Mouse (Mus musculus) right cerebral cortex, adult 2 months (tissue): ENCODE data around the gene 2900026A02Rik.
A peak's percentile ranks its signal among the peaks of the same experiment; 100 is the strongest.

Experiments used
- DNase-seq, 2 experiments: peaks; one replicate each; pipeline ENCODE4 v3.0.0; 2021 to 2022; ENCODE audit warnings: low spot score in 2 of 2

2900026A02Rik gene

DNA sequence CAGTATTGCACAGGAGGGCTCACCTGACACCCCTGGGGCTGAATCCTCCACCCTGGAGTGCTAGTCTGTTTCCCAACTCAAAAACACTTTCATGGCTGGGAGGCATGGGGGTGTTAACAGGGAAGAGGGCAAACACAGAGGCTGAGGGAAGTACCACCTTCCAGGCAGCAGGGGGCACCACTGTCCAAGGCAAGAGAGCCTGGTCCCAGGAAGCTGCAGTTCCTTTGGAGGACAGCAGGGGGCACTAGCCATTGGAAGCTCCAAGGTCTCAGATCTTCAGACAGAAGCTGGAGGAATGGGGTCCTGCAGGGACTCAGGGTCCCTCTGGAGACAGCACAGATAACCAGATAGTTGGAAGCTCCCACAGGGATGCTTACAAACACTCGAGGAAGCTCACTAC, 121.5 kb downstream of the 2900026A02Rik start:
- DNase-seq = peak; percentile 93 to 97

DNA sequence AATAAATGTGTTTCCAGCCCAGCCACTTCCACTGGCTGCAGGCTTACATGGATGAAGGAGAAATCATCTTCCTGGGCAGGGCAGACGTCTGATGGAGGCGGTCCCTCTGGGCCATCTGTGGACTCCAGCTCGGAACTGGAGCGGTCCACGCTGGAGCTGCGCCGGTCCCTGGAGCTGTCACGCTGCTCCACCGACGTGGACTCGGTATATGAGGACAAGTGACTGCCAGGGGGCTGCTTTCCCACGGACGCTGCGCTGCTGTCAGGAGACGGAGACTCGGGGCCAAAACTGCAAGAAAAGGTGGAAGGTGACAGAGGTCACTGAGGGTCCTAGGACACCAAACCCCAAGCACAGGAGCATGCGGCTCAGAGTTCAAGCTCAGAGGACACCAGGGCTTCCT, 123.5 kb downstream of the 2900026A02Rik start:
- DNase-seq = no peak

DNA sequence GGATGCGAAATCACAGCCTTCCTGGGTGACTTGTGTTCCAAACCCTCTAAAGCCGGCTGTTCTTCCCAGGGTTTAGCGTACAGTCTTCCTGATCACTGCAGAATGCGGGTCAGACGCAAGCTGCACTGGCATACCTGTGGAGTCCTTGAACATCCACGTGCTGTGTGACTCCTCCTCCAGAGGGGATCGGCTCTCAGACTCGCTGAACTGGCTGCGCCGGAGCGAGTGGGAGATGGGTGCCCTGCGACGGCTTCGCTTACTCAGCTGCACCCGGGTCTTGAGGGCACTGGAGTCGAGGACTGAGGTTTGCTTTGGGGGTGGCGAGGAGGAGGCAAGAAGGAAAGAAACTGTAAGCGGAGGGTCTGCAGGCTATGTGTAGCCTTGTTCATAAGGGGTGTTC, 125.6 kb downstream of the 2900026A02Rik start:
- no peak for DNase-seq

DNA sequence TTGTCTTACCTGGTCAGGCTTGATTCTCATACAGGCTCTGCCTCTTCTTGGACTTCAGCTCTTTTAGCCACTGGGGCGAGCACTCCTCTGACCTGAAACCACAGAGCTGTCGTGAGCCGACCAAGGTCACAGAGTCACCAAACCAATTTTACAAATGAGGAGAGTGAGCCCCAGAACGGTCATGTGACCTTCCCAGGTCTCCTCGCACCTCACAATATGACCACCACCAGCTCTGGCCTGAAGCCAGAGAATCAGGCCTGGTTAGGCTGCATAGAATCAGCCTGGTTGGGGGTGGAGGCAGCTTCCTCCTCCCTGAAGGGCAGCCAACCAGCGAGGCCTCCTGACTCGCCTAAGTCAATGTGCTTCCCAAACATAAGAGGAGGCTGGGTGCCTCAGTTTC, 128.6 kb downstream of the 2900026A02Rik start:
- DNase-seq = no peak

DNA sequence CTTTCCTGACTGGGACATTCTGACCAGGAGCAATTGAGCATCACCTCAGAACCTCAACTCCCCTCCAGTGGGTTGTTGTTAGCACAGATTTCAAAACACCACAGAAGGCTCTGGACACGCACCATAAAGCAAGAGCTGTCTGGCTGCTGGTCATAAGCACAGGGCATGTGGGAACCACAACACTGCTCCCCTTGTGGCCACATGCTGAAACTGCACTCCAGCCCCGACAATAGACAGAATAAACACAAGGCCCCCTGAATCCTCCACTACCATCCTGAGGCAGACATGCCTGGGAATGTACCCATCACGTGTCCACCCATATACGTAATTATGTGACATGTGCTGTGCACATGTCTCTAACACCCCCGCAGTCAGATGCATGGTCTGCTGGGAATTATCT, 129.9 kb downstream of the 2900026A02Rik start:
- DNase-seq = peak in 1 of 2 experiments; percentile 54

DNA sequence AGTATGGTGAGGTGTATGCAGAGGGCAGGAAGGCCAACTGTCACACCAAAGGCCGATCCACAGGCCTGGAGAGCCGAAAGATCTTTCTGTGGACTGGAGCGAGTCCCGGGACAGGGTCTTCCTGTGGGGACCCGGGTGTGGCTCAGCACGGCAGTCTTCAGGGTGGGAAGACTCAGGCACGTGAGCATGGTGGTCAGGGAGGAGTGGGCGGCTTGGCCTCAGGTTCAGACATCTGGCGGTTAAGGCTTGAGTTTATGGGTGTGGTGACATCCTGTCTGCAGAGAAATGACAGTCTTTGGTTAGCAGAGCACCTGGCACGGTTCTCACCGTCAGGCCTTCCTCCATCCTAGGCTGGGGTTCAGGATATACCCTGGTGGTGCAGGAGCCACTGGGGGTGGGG, 130.3 kb downstream of the 2900026A02Rik start:
- DNase-seq = no peak

DNA sequence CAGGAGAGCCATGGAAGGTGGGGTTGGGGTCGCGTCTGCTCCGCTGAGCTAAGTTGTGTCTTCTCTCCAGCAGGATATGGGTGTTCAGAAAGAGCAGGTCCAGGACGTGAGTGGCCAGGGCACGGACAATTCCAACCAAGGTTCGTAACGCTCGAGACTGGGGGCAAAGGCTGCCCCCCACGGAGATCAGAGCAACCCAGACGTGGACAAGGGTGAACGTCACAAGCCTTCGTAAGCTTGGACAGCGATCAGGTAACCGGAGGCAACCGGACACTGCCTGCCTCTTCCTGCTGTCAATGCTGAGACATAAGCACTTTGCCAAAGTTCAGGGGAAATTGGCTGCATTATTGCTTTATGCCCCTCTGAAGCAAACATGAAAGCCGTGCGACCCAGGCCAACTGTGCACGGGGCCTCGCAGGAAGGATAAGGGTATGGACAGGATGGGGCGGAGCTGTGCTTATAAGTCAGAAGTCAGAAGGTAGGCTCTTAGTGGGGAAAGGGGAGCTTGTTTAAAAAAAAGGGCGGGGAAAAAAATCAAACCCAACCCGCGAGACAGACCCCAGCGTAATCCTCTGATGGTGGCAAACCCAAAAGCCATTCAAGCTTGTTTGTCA, 130.9 kb downstream of the 2900026A02Rik start:
- DNase-seq = no peak

DNA sequence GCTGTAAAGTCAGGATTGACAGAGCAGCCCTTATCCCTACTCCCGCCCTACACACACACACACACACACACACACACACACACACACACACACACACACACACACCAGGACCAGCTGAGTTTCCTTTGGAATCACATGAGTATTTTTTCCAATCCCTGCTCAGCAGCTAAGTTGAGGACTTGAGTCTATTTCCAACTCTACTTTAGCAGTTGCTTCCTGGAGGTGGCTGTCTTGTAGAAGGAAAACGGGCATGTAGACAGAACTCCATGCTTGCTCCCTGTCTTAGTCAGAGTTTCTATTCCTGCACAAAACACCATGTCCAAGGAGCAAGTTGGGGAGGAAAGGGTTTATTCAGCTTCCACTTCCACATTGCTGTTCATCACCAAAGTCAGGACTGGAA, 133.6 kb downstream of the 2900026A02Rik start:
- no peak for DNase-seq

DNA sequence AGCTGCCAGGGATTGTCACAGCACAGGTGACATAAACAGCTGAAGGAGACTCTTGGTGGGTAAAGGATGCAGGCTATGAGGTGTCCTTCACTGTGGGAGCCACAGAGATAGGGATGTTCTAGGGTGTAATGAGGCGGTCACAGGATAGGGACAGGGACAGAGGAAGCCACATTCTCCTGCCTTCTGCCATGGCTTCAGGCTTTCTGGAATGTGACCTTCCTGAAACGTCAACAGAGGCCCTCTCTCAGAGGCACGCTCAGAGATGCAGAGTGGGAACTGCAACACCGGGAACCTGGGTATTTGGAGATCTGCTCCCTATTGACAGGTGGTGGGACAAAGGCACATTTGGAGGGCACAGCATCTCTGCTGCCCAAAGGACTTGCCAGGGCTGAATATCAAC, 134.0 kb downstream of the 2900026A02Rik start:
- no peak for DNase-seq

DNA sequence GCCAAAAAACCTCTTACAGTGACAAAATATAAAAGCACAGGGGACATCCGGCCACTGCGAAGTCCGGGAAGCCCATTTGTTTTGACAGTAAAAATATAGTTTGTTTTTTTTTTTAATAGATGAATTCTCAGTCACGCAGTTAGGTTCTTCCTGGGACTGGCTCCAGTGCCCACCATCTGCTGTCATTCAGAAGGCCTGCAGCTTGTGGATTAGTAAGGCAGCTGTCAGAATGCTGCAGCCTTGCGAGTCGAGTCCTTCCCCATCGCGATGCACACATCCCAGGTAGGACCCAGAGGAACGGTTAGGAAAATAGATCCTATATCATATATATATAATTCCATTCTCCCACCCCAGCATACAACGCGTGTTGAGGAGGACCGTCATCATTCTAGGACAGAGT, 134.6 kb downstream of the 2900026A02Rik start:
- DNase-seq = no peak

DNA sequence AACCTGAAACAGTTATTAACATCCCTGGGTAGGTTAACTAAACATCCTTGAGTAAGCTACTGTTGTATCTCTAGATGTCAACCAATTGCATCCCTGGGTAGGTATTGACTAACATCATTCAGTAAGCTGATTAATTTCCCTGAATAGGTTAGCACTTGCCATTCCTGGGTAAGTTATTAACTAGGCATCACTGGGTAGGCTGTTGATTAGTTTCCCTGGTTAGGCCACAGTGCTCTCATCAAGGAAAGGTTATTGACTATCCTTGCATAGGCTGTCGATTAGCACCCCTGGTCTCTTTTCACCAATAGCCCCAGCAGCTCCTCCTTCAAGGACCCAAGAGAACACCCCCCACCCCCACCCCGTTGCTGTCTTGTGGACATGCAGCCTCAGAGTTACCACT, 135.1 kb downstream of the 2900026A02Rik start:
- no peak for DNase-seq

DNA sequence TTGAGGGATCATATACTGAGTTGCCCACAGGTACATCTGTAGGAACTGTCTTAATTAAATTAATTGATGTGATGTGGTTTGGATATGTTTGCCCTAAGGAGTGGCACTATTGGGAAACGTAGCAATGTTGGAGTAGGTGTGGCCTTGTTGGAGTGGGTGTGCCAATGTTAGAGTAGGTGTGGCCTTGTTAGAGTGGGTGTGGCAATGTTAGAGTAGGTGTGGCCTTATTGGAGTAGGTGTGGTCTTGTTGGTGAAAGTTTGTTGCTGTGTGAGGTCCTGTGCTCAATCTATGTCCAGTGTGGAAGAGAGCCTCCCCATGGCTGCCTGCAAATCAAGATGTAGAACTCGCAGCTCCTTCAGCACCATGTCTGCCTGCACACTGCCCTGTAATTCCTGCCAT, 136.7 kb downstream of the 2900026A02Rik start:
- DNase-seq = no peak

DNA sequence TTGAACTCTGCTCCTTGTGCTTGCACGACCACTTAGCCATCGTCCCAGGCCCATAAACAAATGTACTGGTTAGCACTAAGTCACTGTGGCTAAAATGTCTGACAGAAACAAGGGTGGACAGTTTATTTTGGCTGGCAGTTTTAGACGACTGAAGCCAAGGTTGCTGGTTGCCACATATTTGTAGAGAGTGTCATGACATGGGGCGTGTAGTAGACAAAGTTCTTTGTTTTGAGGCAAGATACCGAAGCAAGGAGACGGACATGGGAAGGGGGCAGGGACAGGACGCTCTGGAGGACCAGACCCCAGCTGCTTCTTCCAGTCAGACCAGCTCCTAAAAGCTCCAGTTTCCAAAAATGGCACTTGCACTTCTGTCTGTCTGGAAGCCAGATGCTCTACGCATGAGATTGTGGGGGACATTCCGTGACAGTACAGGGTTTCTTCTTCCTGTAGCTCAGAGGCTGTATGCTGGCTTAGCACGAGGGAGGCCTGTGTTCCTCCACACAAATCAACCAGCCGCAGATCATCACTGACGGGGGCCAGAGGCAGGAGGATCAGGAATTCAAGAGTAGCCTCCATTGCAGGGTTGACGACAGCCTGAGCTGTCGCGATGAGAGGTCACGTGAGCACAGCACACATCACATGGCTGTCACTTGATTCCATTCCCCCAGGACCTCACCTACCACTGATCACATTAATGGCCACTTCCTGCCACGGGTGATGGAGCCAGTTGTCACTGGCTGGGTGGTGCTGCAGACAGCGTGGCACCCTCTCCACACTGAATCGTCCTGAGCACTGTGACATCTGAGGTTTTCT, 138.5 kb downstream of the 2900026A02Rik start:
- no peak for DNase-seq

DNA sequence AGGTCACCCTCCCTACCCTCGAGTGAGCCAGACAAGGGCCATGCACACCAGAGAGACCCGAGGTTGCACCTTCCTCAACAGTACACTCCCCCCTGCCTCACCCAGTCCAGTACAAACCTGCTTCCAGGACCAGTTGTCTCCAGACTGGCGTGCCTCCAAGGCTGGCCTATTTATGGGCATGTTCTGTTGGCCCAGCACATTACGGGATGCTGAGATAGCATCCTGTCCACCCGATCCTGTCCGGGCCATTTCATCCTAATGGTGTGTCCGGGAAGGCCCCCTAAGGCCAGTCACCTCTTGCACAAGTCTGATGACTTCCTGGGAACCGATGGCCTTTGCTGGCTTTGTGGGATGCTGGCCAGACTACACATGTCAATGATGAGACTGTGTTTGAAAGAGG, 139.6 kb downstream of the 2900026A02Rik start, which contains the start of gene Crybb3:
Crybb3 (minus strand) TSS at position 146 of the 400 bp plus-strand sequence.
- no peak for DNase-seq

DNA sequence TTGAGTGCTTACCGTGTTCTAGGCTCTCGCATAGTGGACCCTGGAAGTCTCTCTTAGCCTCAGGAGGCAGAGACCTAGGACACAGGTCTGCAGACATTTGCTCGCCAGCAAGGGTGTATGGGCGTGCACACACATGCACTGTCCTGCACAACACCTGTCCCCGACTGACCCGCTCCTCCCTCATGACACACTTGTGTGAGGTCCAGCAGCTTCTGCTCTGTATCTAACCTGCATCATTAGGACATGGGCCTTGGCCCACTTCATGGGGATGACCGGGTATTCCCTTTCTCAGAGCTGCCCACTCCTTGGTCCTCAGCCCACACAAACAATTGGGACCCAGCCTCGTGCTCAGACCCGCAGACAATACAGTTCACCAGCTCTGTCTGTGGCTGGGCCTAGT, 140.0 kb downstream of the 2900026A02Rik start:
- DNase-seq = no peak

DNA sequence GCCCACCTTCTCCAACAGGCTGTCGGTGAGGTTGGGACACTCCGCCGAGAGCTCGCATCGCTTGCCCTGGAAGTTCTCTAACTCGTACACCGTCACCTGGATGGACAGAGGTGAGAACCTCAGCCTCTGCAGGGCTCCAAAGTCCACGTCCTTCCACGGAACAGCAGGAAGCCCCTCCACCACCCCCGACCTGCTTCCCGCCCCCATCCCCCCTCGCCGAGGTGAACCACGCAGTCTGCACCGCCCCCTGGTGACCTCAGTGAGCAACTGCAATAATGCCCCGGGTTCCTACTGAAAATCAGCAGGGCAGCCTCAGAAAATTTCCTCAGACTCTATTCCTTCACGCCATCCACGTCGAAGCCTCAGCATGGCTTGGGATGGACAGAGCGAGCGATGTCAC, 141.3 kb downstream of the 2900026A02Rik start:
- DNase-seq = no peak

DNA sequence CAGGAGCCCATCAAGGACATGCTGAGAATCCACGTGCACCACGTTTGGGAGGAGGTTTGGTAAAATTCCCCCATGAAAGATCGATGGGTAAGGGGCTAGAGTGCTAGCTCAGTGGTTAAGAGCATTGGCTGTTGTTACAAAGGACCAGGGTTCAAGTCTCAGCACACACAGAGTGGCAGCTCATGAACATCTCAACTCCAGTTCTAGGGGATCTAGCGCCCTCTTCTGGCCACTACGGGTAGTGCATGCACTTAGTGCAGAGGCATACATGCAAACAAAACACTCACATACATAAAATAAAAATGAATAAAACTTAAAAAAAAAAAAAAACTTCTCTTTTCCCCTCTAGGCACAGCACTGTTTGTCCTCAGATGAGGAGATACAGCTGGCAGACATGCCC, 142.3 kb downstream of the 2900026A02Rik start:
- no peak for DNase-seq

DNA sequence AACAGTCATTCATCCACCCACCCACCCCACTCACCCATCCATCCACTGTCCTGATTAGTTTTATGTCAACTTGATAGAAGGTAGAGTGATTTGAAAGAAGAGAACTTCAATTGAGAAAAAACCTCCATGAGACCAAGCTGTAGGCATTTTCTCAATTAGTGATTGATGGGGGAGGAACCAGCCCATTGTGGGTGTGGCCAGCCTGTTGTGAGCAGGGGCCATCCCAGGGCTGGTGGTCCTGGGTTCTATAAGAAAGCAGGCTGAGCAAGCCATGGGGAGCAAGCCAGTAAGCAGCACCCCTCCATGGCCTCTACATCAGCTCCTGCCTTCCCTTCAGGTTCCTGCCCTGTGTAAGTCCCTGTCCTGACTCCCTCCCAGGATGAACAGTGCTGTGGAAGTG, 151.0 kb downstream of the 2900026A02Rik start, which contains the start of gene Crybb2:
Crybb2 (minus strand) TSS at position 101 of the 400 bp plus-strand sequence.
- no peak for DNase-seq

DNA sequence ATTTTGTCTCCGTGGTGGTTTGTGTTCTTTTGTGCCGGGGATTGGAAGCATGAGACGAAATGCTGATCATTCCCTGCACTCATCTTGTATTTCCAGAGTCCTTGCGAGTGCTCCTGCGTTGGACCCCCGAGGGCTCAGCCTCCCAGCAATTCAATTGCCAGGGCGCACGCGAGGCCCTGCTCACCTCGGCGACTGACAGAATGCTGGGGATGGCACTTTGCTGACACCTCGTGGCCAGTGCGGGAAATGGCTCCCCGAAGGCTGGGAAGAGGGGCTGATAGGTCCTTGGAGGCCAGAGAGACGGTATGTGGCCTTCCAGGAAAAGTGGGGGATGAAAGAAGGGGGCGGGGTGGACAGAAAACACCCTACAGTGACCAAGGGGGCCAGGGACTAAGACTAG, 166.7 kb downstream of the 2900026A02Rik start:
- DNase-seq = peak; percentile 81 to 92

DNA sequence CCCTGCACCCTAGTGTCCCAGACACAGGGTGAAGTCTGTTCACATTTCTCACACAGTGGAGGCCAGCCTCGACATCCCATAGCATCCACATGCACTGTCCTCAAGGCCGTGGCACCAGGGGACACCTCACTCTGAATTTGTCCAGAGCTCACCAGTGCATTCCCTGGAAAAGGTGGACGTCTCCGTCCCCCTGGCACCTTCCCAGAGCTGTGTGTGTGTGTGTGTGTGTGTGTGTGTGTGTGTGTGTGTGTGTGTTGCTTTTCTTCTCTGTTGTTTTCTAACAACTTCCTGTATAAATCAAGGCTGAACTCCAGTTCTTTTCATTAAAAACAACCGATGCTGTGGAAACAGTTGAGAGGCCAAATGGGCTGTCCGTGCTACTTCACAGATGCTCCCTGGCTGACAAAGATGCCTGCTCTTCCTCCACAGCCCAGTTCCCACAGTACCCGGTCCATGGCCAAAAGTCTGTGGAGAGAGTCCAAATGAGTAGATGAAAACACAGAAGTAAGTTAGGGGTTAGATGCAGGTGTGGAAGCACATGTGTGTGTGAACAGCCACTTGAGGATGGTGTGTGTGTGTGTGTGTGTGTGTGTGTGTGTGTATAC, 170.4 kb downstream of the 2900026A02Rik start:
- peak in 1 of 2 experiments; percentile 8 for DNase-seq

DNA sequence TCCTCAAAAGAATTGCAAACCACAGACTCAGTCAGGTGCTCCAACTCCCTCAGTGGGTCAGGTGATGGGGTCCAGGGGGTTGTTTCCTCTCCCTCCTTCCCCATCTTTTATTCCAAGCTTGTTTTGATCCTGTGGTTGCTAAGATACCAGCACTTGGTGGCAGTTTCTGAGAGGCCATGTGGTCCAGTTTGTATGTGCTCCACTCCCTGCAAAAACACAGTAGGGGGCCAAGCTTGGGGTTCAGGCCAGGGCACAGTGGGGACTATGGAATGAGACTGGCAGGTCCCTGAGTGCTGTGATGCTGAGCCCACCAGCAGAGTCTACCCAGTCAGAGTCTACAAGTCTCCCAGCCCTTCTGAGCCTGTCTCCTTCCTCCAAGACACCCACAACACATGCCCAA, 171.2 kb downstream of the 2900026A02Rik start:
- peak in 1 of 2 experiments; percentile 24 for DNase-seq

DNA sequence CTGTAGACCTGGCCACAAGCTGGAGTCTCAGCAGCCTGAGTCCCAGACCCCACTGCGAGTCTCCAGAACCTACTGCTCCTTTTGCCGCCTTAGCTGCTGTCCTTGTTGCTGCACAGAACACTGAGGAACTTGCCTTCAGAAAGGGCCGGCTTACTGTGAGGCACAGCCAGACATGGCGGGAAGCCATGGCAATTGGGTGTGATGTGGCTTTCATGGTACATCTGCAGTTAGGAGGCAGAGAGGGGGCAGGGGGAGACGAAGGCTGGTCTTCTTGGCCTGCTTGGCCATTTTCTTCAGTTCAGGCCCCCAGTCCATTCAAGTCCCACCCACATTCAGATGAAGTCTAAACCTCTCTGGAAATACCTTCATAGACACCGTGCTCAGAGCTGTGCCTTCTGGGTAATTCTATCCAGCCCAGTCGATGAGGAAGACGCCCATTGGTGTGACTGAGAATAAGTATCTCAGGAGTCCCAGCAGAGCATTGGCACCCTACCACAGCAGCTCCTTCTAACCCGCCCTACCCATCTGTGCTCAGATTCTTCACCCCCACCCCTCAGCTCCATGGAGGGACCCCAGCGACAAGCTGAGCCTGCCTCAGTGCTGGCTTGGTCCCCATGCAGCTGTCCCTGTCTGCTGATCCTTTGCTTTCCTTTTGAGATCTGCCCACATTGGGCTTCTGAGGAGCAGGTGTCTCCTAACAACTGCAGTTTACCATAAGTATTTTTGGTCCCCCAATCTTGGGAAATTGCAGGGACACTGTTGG, 175.3 kb downstream of the 2900026A02Rik start:
- DNase-seq = peak in 1 of 2 experiments; percentile 44
